23 mouse cellular contexts compared by ENCODE assay signal in the genomic region with DNA sequence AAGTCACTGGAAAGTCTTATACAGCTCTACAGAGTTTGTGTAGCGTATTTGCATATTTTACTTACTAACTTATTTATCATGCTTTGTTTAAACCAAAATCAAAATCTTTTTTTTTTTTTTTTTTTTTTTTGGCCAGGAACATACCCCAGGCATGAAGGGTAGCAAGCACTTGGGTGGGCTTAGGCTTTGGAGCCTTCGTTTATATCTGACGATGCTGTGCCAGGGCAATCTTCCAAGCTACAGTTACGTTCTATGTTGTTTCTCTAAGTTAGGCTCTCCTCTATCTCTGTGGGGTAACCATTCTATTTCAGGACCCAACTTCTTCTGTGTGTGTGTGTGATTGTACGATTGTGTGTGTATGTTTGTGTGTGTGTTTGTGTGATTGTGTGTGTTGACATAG.
"Had no signal": no experiment of that assay in that cellular context is flagged by ENCODE, and none has a peak within 500 bp of the region (broad histone marks: within the 10 kb centered on the region; RNA-seq: fewer than 3 reads in every experiment).

No protein-coding gene starts in this region.

- H3K4me3 ChIP-seq: gastrocnemius, adult 2 months; heart, embryonic 10.5 days; heart, embryonic 12.5 days; hindbrain, embryonic 10.5 days; hindbrain, embryonic 12.5 days; layer of hippocampus, adult 2 months; left cerebral cortex, adult 2 months; limb, embryonic 10.5 days; limb, embryonic 12.5 days had no signal

- H3K9ac ChIP-seq: heart, embryonic 12.5 days; hindbrain, embryonic 12.5 days; hindbrain, embryonic 14.5 days; limb, embryonic 12.5 days had no signal

- H3K4me2 ChIP-seq: heart, embryonic 12.5 days; hindbrain, embryonic 12.5 days; hindbrain, embryonic 14.5 days; limb, embryonic 12.5 days had no signal

- H3K36me3 ChIP-seq: heart, embryonic 10.5 days; heart, embryonic 12.5 days; hindbrain, embryonic 10.5 days; hindbrain, embryonic 12.5 days; limb, embryonic 10.5 days; limb, embryonic 12.5 days had no signal

- DNase-seq: gastrocnemius, adult 2 months; gastrocnemius, postnatal 10 days; gastrocnemius, postnatal 25 days; heart, adult 18-20 months; heart, postnatal 10 days; heart, postnatal 4 days; kidney, adult 18-20 months; kidney, adult 8-10 months; kidney, postnatal 10 days; kidney, postnatal 25 days; kidney, postnatal 4 days; liver had no signal

- ATAC-seq: hindbrain, embryonic 16.5 days; inflammation-experienced regulatory T-cells, adult 6 months had no signal

- H3K9me3 ChIP-seq: heart, embryonic 10.5 days; heart, embryonic 12.5 days; hindbrain, embryonic 10.5 days; hindbrain, embryonic 12.5 days; limb, embryonic 10.5 days; limb, embryonic 12.5 days had no signal

- H3K4me1 ChIP-seq: heart, embryonic 10.5 days; heart, embryonic 12.5 days; hindbrain, embryonic 10.5 days; hindbrain, embryonic 12.5 days; limb, embryonic 12.5 days had no signal

- H3K27me3 ChIP-seq: hindbrain, embryonic 12.5 days; limb, embryonic 12.5 days had no signal

- H3K27ac ChIP-seq: gastrocnemius, adult 2 months; heart, embryonic 10.5 days; hindbrain, embryonic 10.5 days; hindbrain, embryonic 12.5 days; hindbrain, embryonic 14.5 days; layer of hippocampus, adult 2 months; left cerebral cortex, adult 2 months; limb, embryonic 10.5 days; limb, embryonic 12.5 days had no signal
